ENCODE assay signal across 29 mouse cellular contexts in genomic region chr5:77349971-77350658, GRCm38 (mm10). TPM values are rescaled to one million over a fixed set of nuclear protein-coding genes. Genes with fewer than 3 reads are reported as not detected.
DNase-seq lines count a peak whose midpoint lies in the region; ATAC-seq and TF ChIP-seq lines count a peak whose summit lies in the region.
"Had no signal": no experiment of that assay in that cellular context is flagged by ENCODE, and none has a peak within 500 bp of the region (broad histone marks: within the 10 kb centered on the region; RNA-seq: fewer than 3 reads in every experiment).

No protein-coding gene starts in this region.

- no peak overlapping the region for H3K4me3 ChIP-seq in hindbrain, postnatal 0 days (ENCODE audit: low read length)
- no peak overlapping the region for H3K4me3 ChIP-seq in hindbrain, embryonic 16.5 days (ENCODE audit: low read length)
- H3K4me3 ChIP-seq in liver, postnatal 0 days (ENCODE audit: low read depth, low read length) = no peak overlapping the region
- no peak overlapping the region for H3K4me3 ChIP-seq in MEL (ENCODE audit: control insufficient read depth in 1 of 2, insufficient read depth in 1 of 2, low read depth in 2 of 2, low read length in 2 of 2)
- H3K4me3 ChIP-seq in stomach, postnatal 0 days (ENCODE audit: low read depth, low read length) = no peak overlapping the region
- H3K4me3 ChIP-seq: embryonic facial prominence, embryonic 13.5 days; erythroblast, embryonic 14.5 days; forebrain, embryonic 12.5 days; heart, embryonic 10.5 days; hindbrain, embryonic 15.5 days; limb, embryonic 13.5 days; liver, embryonic 15.5 days; midbrain, embryonic 12.5 days; neural tube, embryonic 15.5 days; stomach, embryonic 15.5 days had no signal

- TF ChIP-seq POLR2A in MEL (IDR thresholded peaks at IDR 0.05; ENCODE audit: control insufficient read depth in 1 of 2, insufficient read depth in 1 of 2, low read depth in 1 of 2, low read length in 2 of 2, poor library complexity in 1 of 2) = no peak

- TF ChIP-seq EP300 in liver, postnatal 0 days (IDR thresholded peaks at IDR 0.05; ENCODE audit: low read depth) = no peak
- no peak for TF ChIP-seq EP300 in MEL (IDR thresholded peaks at IDR 0.05; ENCODE audit: low read depth in 1 of 2, low read length in 2 of 2)
- no peak for TF ChIP-seq EP300 in stomach, postnatal 0 days (optimal IDR thresholded peaks at IDR 0.05)

- no peaks in the 10 kb centered on the region for H3K4me1 ChIP-seq in hindbrain, postnatal 0 days (ENCODE audit: insufficient read depth, low read length)
- no peaks in the 10 kb centered on the region; the same call in 1 of the 2 replicates for H3K4me1 ChIP-seq in hindbrain, embryonic 16.5 days (ENCODE audit: control insufficient read depth, insufficient read depth, low read depth, low read length)
- H3K4me1 ChIP-seq in liver, postnatal 0 days (ENCODE audit: insufficient read depth) = 0 out of 2 replicates have a peak, but pooled peaks cover 2% of the 10 kb centered on the region
- H3K4me1 ChIP-seq in MEL (ENCODE audit: control insufficient read depth in 1 of 2, insufficient read depth in 2 of 2, low read length in 2 of 2) = no peaks in the 10 kb centered on the region
- H3K4me1 ChIP-seq in stomach, postnatal 0 days (replicated peaks; ENCODE audit: control insufficient read depth, insufficient read depth) = no peaks in the 10 kb centered on the region
- H3K4me1 ChIP-seq: midbrain, embryonic 12.5 days had no signal

- peaks cover 44% of the 10 kb centered on the region for H3K36me3 ChIP-seq in hindbrain, postnatal 0 days (ENCODE audit: insufficient read depth, low read length)
- H3K36me3 ChIP-seq in hindbrain, embryonic 16.5 days (ENCODE audit: control insufficient read depth, insufficient read depth, low read length) = peaks cover 39% of the 10 kb centered on the region
- peaks cover 33% of the 10 kb centered on the region for H3K36me3 ChIP-seq in liver, postnatal 0 days (replicated peaks; ENCODE audit: insufficient read depth, low read length)
- peaks cover 0 to 10% of the 10 kb centered on the region in 2 experiments; a peak in 2 of 4 replicates for H3K36me3 ChIP-seq in MEL (ENCODE audit: control insufficient read depth in 1 of 2, insufficient read depth in 2 of 2, low read length in 2 of 2)
- H3K36me3 ChIP-seq in stomach, postnatal 0 days (ENCODE audit: control insufficient read depth, insufficient read depth, low read length) = peaks cover 30% of the 10 kb centered on the region

- no peaks in the 10 kb centered on the region for H3K9me3 ChIP-seq in hindbrain, postnatal 0 days (ENCODE audit: low read length)
- no peaks in the 10 kb centered on the region for H3K9me3 ChIP-seq in hindbrain, embryonic 16.5 days (ENCODE audit: control insufficient read depth, low read length)
- H3K9me3 ChIP-seq in liver, postnatal 0 days (ENCODE audit: low read length) = no peaks in the 10 kb centered on the region
- no peaks in the 10 kb centered on the region for H3K9me3 ChIP-seq in MEL (replicated peaks; ENCODE audit: insufficient read depth, low read length)
- no peaks in the 10 kb centered on the region for H3K9me3 ChIP-seq in stomach, postnatal 0 days (ENCODE audit: control insufficient read depth, low read length)
- H3K9me3 ChIP-seq: embryonic facial prominence, embryonic 13.5 days; forebrain, embryonic 12.5 days; heart, embryonic 10.5 days; hindbrain, embryonic 15.5 days; limb, embryonic 13.5 days; liver, embryonic 15.5 days; midbrain, embryonic 12.5 days; neural tube, embryonic 15.5 days; stomach, embryonic 15.5 days had no signal

- WGBS in hindbrain, postnatal 0 days = 92% methylated on average over 15 of the region's 15 CpGs
- whole genome bisulfite sequencing in hindbrain, embryonic 16.5 days = 93% methylated on average over 15 of the region's 15 CpGs
- 88% methylated on average over 15 of the region's 15 CpGs for WGBS in liver, postnatal 0 days (ENCODE audit: insufficient replicate concordance)
- whole genome bisulfite sequencing in stomach, postnatal 0 days = 91% methylated on average over 15 of the region's 15 CpGs

- H3K4me2 ChIP-seq in hindbrain, postnatal 0 days (ENCODE audit: low read depth, low read length) = no peak overlapping the region
- no peak overlapping the region for H3K4me2 ChIP-seq in hindbrain, embryonic 16.5 days (ENCODE audit: low read length)
- H3K4me2 ChIP-seq in liver, postnatal 0 days (ENCODE audit: low read depth, low read length) = no peak overlapping the region
- no peak overlapping the region for H3K4me2 ChIP-seq in stomach, postnatal 0 days (replicated peaks; ENCODE audit: low read depth)
- H3K4me2 ChIP-seq: embryonic facial prominence, embryonic 13.5 days; forebrain, embryonic 12.5 days; hindbrain, embryonic 15.5 days; limb, embryonic 13.5 days; liver, embryonic 15.5 days; midbrain, embryonic 12.5 days; neural tube, embryonic 15.5 days; stomach, embryonic 15.5 days had no signal

- H3K27me3 ChIP-seq in hindbrain, postnatal 0 days (ENCODE audit: insufficient read depth, low read length) = no peaks in the 10 kb centered on the region
- H3K27me3 ChIP-seq in hindbrain, embryonic 16.5 days (replicated peaks; ENCODE audit: control insufficient read depth, insufficient read depth, low read length) = no peaks in the 10 kb centered on the region
- H3K27me3 ChIP-seq in liver, postnatal 0 days (ENCODE audit: insufficient read depth, low read length) = no peaks in the 10 kb centered on the region
- no peaks in the 10 kb centered on the region for H3K27me3 ChIP-seq in MEL (ENCODE audit: control insufficient read depth in 1 of 2, insufficient read depth in 2 of 2, low read length in 2 of 2)
- no peaks in the 10 kb centered on the region for H3K27me3 ChIP-seq in stomach, postnatal 0 days (ENCODE audit: control insufficient read depth, insufficient read depth, low read length)
- H3K27me3 ChIP-seq: CH12.LX; embryonic facial prominence, embryonic 13.5 days; hindbrain, embryonic 15.5 days; limb, embryonic 13.5 days; liver, embryonic 15.5 days; stomach, embryonic 15.5 days had no signal

- no peak for TF ChIP-seq RAD21 in MEL (IDR thresholded peaks at IDR 0.05; ENCODE audit: low read depth, low read length)

- no peak for DNase-seq in hindbrain, postnatal 0 days (ENCODE audit: low spot score)
- DNase-seq in liver, postnatal 0 days = no peak
- DNase-seq in liver (no peak), MEL (ENCODE audit: low read depth, low spot score) (peak; percentile 29)
- no peak for DNase-seq in stomach, postnatal 0 days (ENCODE audit: low spot score)
- DNase-seq: adrenal gland, postnatal 10 days; B cell, adult 2 months; cerebellum, adult 2 months; cerebellum, postnatal 25 days; embryo, embryonic 11 days; gastrocnemius, postnatal 14 days; kidney, adult 18-20 months; kidney, postnatal 14 days; right cerebral cortex, adult 18-20 months; thymus, adult 18-20 months; thymus, postnatal 36 days had no signal

- H3K79me2 ChIP-seq in MEL (ENCODE audit: control insufficient read depth, insufficient read depth, low read length, poor library complexity) = no peaks in the 10 kb centered on the region; the same call in 1 of the 2 replicates

- H3K27ac ChIP-seq in hindbrain, postnatal 0 days = no peak overlapping the region
- H3K27ac ChIP-seq in hindbrain, embryonic 16.5 days (ENCODE audit: low read depth, low read length) = no peak overlapping the region
- no peak overlapping the region for H3K27ac ChIP-seq in liver, postnatal 0 days (ENCODE audit: low read depth)
- no peak overlapping the region for H3K27ac ChIP-seq in MEL (ENCODE audit: control insufficient read depth, low read depth, low read length)
- H3K27ac ChIP-seq in stomach, postnatal 0 days (replicated peaks) = no peak overlapping the region
- H3K27ac ChIP-seq: embryonic facial prominence, embryonic 13.5 days; forebrain, embryonic 12.5 days; heart, embryonic 10.5 days; hindbrain, embryonic 15.5 days; limb, embryonic 13.5 days; liver, embryonic 15.5 days; midbrain, embryonic 12.5 days; neural tube, embryonic 15.5 days; stomach, embryonic 15.5 days had no signal

- 0 out of 2 replicates have a peak, but pooled peaks have one; percentile 5 for TF ChIP-seq CTCF in hindbrain, postnatal 0 days (IDR thresholded peaks at IDR 0.05; ENCODE audit: low read depth)
- 0 out of 2 replicates have a peak, but pooled peaks have one; percentile 11 for TF ChIP-seq CTCF in liver, postnatal 0 days (IDR thresholded peaks at IDR 0.05; ENCODE audit: low read depth)
- TF ChIP-seq CTCF in MEL (IDR thresholded peaks at IDR 0.05 in 2 of 3, conservative IDR thresholded peaks at IDR 0.05 in 1 of 3; ENCODE audit: control insufficient read depth in 1 of 3, insufficient read depth in 1 of 3, low read depth in 2 of 3, low read length in 3 of 3, poor library complexity in 1 of 3, severe bottlenecking in 1 of 3) = peak; percentile 8 to 33 (median 17); a peak in 4 of 6 replicates
- TF ChIP-seq CTCF in stomach, postnatal 0 days (IDR thresholded peaks at IDR 0.05; ENCODE audit: low read depth) = peak; percentile 25; the same call in 1 of the 2 replicates

- no peak for ATAC-seq in hindbrain, postnatal 0 days
- ATAC-seq in hindbrain, embryonic 16.5 days = no peak
- ATAC-seq in liver, postnatal 0 days = no peak
- ATAC-seq in stomach, postnatal 0 days (ENCODE audit: low FRiP score, low TSS enrichment) = no peak
- no peak for ATAC-seq in granulocyte monocyte progenitor cell, adult 5-6 weeks (replicated peaks; ENCODE audit: poor library complexity, severe bottlenecking)

- no peak overlapping the region for H3K9ac ChIP-seq in hindbrain, postnatal 0 days (replicated peaks; ENCODE audit: low read length)
- H3K9ac ChIP-seq in hindbrain, embryonic 16.5 days (ENCODE audit: low read depth, low read length) = no peak overlapping the region
- H3K9ac ChIP-seq in liver, postnatal 0 days (replicated peaks) = no peak overlapping the region
- no peak overlapping the region for H3K9ac ChIP-seq in MEL (ENCODE audit: control insufficient read depth, low read depth, low read length, poor library complexity, severe bottlenecking)
- no peak overlapping the region for H3K9ac ChIP-seq in stomach, postnatal 0 days (ENCODE audit: low read length)
- H3K9ac ChIP-seq: embryonic facial prominence, embryonic 13.5 days; forebrain, embryonic 12.5 days; hindbrain, embryonic 15.5 days; limb, embryonic 13.5 days; liver, embryonic 15.5 days; midbrain, embryonic 12.5 days; neural tube, embryonic 15.5 days; stomach, embryonic 15.5 days had no signal

RNA-seq across cellular contexts. Expression of gene Polr2b, which starts 40.2 kb away (rescaled TPM):
- 46.4 and 61.0 TPM in 2 replicates for total RNA-seq in hindbrain, postnatal 0 days (2014; rRNA removed)
- polyA plus RNA-seq in hindbrain, postnatal 0 days (2015; fragmentation: Nextera tagmentation; extraction: Ambion mirVana) = 48.8 and 50.9 TPM in 2 replicates
- polyA plus RNA-seq in hindbrain, embryonic 16.5 days (2015; fragmentation: Nextera tagmentation; extraction: Ambion mirVana) = 52.4 and 59.2 TPM in 2 replicates
- 16.4 and 18.6 TPM in 2 replicates for polyA plus RNA-seq in liver, postnatal 0 days (2015; fragmentation: Nextera tagmentation; extraction: Ambion mirVana)
- total RNA-seq in MEL (2012; rRNA removed) = 178 and 213 TPM in 2 replicates
- 10 to 100 TPM; 58.3 to 91.4 TPM for polyA plus RNA-seq in MEL (2012; ENCODE audit: insufficient read depth in 1 of 2, insufficient read length in 2 of 2, low read depth in 1 of 2, low replicate concordance in 2 of 2, missing spikeins in 1 of 2)
- polyA plus RNA-seq in stomach, postnatal 0 days (2015; fragmentation: Nextera tagmentation; extraction: Ambion mirVana) = 21.7 and 23.5 TPM in 2 replicates
- total RNA-seq in granulocyte monocyte progenitor cell, adult 5-6 weeks (2014; fragmentation: Nextera tagmentation) = 61.4 and 71.7 TPM in 2 replicates
- total RNA-seq in granulocyte monocyte progenitor cell, adult 5-6 weeks (2017) = 136 and 140 TPM in 2 replicates

RNA-seq across cellular contexts. Expression of gene Noa1, which starts 40.2 kb away (rescaled TPM):
- 16.3 and 18.7 TPM in 2 replicates for total RNA-seq in hindbrain, postnatal 0 days (2014; rRNA removed)
- 33.3 and 34.7 TPM in 2 replicates for polyA plus RNA-seq in hindbrain, postnatal 0 days (2015; fragmentation: Nextera tagmentation; extraction: Ambion mirVana)
- polyA plus RNA-seq in hindbrain, embryonic 16.5 days (2015; fragmentation: Nextera tagmentation; extraction: Ambion mirVana) = 33.2 and 34.7 TPM in 2 replicates
- 8.2 and 10.5 TPM in 2 replicates for polyA plus RNA-seq in liver, postnatal 0 days (2015; fragmentation: Nextera tagmentation; extraction: Ambion mirVana)
- 42.4 and 52.4 TPM in 2 replicates for total RNA-seq in MEL (2012; rRNA removed)
- polyA plus RNA-seq in MEL (2012; ENCODE audit: insufficient read depth in 1 of 2, insufficient read length in 2 of 2, low read depth in 1 of 2, low replicate concordance in 2 of 2, missing spikeins in 1 of 2) = 100 to 1,000 TPM in 1 of 2 experiments, 10 to 100 TPM in 1; 96.2 to 265 TPM
- 15.1 and 16.3 TPM in 2 replicates for polyA plus RNA-seq in stomach, postnatal 0 days (2015; fragmentation: Nextera tagmentation; extraction: Ambion mirVana)
- total RNA-seq in granulocyte monocyte progenitor cell, adult 5-6 weeks (2014; fragmentation: Nextera tagmentation) = 46.2 and 54.2 TPM in 2 replicates
- total RNA-seq in granulocyte monocyte progenitor cell, adult 5-6 weeks (2017) = 8.8 and 16.5 TPM in 2 replicates

RNA-seq across cellular contexts. Expression of gene Igfbp7, which starts 57.7 kb away (rescaled TPM):
- 45.7 and 59.6 TPM in 2 replicates for total RNA-seq in hindbrain, postnatal 0 days (2014; rRNA removed)
- 99.3 and 111 TPM in 2 replicates for polyA plus RNA-seq in hindbrain, postnatal 0 days (2015; fragmentation: Nextera tagmentation; extraction: Ambion mirVana)
- 78.7 and 80.6 TPM in 2 replicates for polyA plus RNA-seq in hindbrain, embryonic 16.5 days (2015; fragmentation: Nextera tagmentation; extraction: Ambion mirVana)
- 89.6 and 97.3 TPM in 2 replicates for polyA plus RNA-seq in liver, postnatal 0 days (2015; fragmentation: Nextera tagmentation; extraction: Ambion mirVana)
- total RNA-seq in MEL (2012; rRNA removed) = not detected in 2 replicates
- polyA plus RNA-seq in MEL (2012; ENCODE audit: insufficient read depth in 1 of 2, insufficient read length in 2 of 2, low read depth in 1 of 2, low replicate concordance in 2 of 2, missing spikeins in 1 of 2) = under 1 TPM in 1 of 2 experiments, not detected in 1; 0.07 TPM
- 421 and 437 TPM in 2 replicates for polyA plus RNA-seq in stomach, postnatal 0 days (2015; fragmentation: Nextera tagmentation; extraction: Ambion mirVana)
- 4.6 TPM in 1 of 2 replicates, not detected in the other for total RNA-seq in granulocyte monocyte progenitor cell, adult 5-6 weeks (2014; fragmentation: Nextera tagmentation)
- 1.4 TPM in 1 of 2 replicates, not detected in the other for total RNA-seq in granulocyte monocyte progenitor cell, adult 5-6 weeks (2017)

Comparison
In these comparisons a context has a peak if more than half of its experiments do, and no peak if none do; other contexts are left out.
1. RNA of gene Igfbp7, which starts 57.7 kb away (polyA plus RNA-seq): 421 to 437 TPM in stomach, postnatal 0 days, 99.3 to 111 TPM in hindbrain, postnatal 0 days, 89.6 to 97.3 TPM in liver, postnatal 0 days and 78.7 to 80.6 TPM in hindbrain, embryonic 16.5 days; 0.07 TPM in MEL; every median in the first group is over 10 times any median in the second.
2. Peak in every context shown above with its lines, with median percentiles within 50 percentile points of each other: CTCF ChIP-seq.